Mouse (Mus musculus) CH12.LX (cell line): Measurements from ENCODE around the gene Vcan.

Source experiments
- CTCF ChIP-seq, 2 experiments: IDR thresholded peaks in 1 of 2; conservative IDR thresholded peaks in 1 of 2; 2 replicates each; pipeline ENCODE4 v1.5.1; 2011 to 2012; ENCODE audit warnings: low read depth in 2 of 2, low read length in 2 of 2, improper control_type of control experiment in 1 of 2, inconsistent platforms in 1 of 2, mild to moderate bottlenecking in 1 of 2, moderate library complexity in 1 of 2
- MXI1 ChIP-seq: IDR thresholded peaks from 2 replicates; pipeline ENCODE4 v1.6.1; 2011; ENCODE audit warnings: mild to moderate bottlenecking, low read depth, low read length, improper control_type of control experiment
- POLR2A ChIP-seq: IDR thresholded peaks from 2 replicates; pipeline ENCODE4 v1.6.1; 2011; ENCODE audit warnings: low read depth, mild to moderate bottlenecking, improper control_type of control experiment, low read length
- POLR2AphosphoS2 ChIP-seq: IDR thresholded peaks from 2 replicates; pipeline ENCODE4 v1.6.1; 2011; ENCODE audit warnings: low read depth, low read length, improper control_type of control experiment
- USF1 ChIP-seq: IDR thresholded peaks from 2 replicates; pipeline ENCODE4 v1.6.1; 2014; ENCODE audit warnings: low read depth, mild to moderate bottlenecking, inconsistent platforms, low read length, improper control_type of control experiment

GRCm38 (mm10) chr13:89692597-89692996, 49.7 kb downstream of the Vcan start:
- TF ChIP-seq MXI1 (no peak), POLR2A (no peak), USF1 (no peak), CTCF (conservative IDR thresholded peaks at IDR 0.05 in 1 of 2, IDR thresholded peaks at IDR 0.05 in 1 of 2; ENCODE audit: low read depth in 2 of 2, low read length in 2 of 2) (no peak), POLR2AphosphoS2 (no peak)
